Mouse (Mus musculus) splenic B cell, adult 2 months (primary cell): ENCODE data around the gene Prkg1.
A peak's percentile ranks its signal among the peaks of the same experiment; 100 is the strongest.

Source experiments
- DNase-seq: peaks from one replicate; pipeline ENCODE4 v3.0.0-alpha.2; 2011; ENCODE audit warnings: low read depth, low spot score
- H3K27me3 ChIP-seq: 2 replicates; pipeline ENCODE4 v1.6.1; 2012; ENCODE audit warnings: mild to moderate bottlenecking, low read length, moderate library complexity, mixed read lengths; ENCODE audit not compliant: control insufficient read depth, poor library complexity, insufficient read depth, severe bottlenecking
- H3K36me3 ChIP-seq: 2 replicates; pipeline ENCODE4 v1.6.1; 2012; ENCODE audit warnings: mild to moderate bottlenecking, low read length, moderate library complexity, mixed read lengths; ENCODE audit not compliant: control insufficient read depth, poor library complexity, insufficient read depth, severe bottlenecking

The Prkg1 gene

GRCm38 (mm10) chr19:31762411-31763245, 2.2 kb downstream of the Prkg1 start:
- no peak for DNase-seq
- H3K27me3 ChIP-seq = no peaks in the 10 kb centered on the region; the same call in 1 of the 2 replicates
- no peaks in the 10 kb centered on the region for H3K36me3 ChIP-seq

GRCm38 (mm10) chr19:31759855-31760254, 5.0 kb downstream of the Prkg1 start:
- Histone ChIP-seq H3K27me3 (no peaks in the 10 kb centered on the region), H3K36me3 (no peaks in the 10 kb centered on the region)
- no peak for DNase-seq

DNA sequence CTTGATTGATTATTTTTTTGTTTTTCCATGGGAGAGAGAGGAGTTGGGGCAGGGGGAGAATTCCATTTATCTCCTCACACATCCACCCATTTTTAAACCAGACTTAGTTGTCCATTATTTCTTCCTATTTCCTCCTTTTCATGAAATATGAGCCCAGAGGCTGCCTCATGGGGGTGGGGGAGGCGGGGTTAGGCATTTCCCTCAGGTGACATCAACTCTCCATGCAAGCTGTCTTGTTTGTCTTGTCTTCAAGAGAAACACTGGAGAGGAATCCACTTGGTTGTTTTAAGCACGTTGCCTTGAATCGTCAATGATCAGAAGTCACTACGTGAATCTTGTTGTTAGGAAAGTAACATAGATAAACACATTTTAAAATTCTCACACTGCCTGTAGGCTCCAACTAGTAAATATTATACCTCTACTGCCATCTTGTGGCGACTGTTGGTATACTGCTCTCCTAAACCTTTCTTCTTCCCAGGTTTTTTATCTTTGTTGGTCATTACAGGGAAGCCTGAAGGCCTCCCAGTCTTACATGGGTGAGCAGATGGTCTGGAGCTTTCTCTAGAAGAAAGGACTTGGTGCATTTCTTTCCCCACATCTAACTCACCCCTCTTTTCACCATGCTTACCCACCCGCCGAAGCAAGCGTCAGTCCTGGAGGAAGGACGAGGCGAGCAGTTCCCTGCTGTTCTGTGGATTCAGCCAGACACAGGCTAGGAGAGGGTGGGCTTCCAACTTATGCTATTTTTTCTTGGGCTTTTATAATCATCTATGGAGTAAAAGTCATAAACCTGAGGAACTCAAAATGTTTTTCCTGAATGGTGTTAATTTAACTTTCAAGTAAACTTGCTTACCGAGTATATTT, 8.7 kb downstream of the Prkg1 start:
- peak; percentile 62 for DNase-seq
- H3K27me3 ChIP-seq = no peaks in the 10 kb centered on the region
- H3K36me3 ChIP-seq = no peaks in the 10 kb centered on the region

- no peak for DNase-seq
- Histone ChIP-seq H3K27me3 (no peaks in the 10 kb centered on the region), H3K36me3 (no peaks in the 10 kb centered on the region)
These were observed 10.1 kb downstream of the Prkg1 start for GRCm38 (mm10) chr19:31754642-31755287.

DNA sequence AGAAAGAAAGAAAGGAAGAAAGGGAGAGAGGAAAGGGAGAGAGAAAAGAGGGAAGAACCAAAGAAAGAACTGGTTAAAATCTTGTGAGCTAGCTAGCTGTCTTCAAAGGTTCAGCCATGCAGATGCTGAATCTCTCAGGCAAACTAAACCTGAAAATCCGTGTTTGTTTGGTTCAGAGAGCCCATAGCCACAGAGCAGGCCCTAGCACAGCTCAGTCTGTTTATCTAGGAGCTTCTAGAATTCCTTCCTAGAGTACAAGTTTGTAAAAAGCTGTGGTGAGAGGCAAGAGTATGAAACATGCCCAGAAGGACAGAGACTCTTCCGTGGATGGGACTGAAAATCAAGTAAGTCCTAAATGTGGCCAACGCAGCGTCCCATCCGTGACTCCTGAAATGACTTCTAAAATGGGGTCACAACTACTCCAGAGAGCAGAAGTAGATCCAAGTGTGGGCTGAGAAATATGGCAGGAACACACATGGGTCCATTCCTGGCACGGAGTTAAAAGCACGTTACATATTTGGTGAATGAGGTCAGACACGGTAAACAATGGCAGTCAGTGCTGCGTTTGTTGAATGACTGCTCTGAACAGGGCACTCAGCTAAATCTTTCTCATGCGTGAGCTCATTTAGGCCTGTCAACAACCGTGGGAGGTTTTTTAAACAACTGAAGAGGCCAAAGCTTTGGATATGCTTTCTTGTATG, 13.7 kb downstream of the Prkg1 start:
- Histone ChIP-seq H3K27me3 (no peaks in the 10 kb centered on the region), H3K36me3 (no peaks in the 10 kb centered on the region)
- no peak for DNase-seq

GRCm38 (mm10) chr19:31746635-31747034, 18.2 kb downstream of the Prkg1 start:
- Histone ChIP-seq H3K27me3 (no peaks in the 10 kb centered on the region), H3K36me3 (no peaks in the 10 kb centered on the region)
- DNase-seq = peak; percentile 51

GRCm38 (mm10) chr19:31743241-31744045, 21.4 kb downstream of the Prkg1 start:
- H3K27me3 ChIP-seq = no peaks in the 10 kb centered on the region
- no peak for DNase-seq
- H3K36me3 ChIP-seq = no peaks in the 10 kb centered on the region

- no peaks in the 10 kb centered on the region for H3K27me3 ChIP-seq
- DNase-seq = no peak
- H3K36me3 ChIP-seq = no peaks in the 10 kb centered on the region
These were observed 49.9 kb downstream of the Prkg1 start for GRCm38 (mm10) chr19:31714900-31715299.

GRCm38 (mm10) chr19:31714418-31714817, 50.4 kb downstream of the Prkg1 start:
- no peak for DNase-seq
- no peaks in the 10 kb centered on the region for H3K27me3 ChIP-seq

GRCm38 (mm10) chr19:31713321-31713720, 51.5 kb downstream of the Prkg1 start:
- DNase-seq = no peak
- H3K36me3 ChIP-seq = no peaks in the 10 kb centered on the region
- no peaks in the 10 kb centered on the region for H3K27me3 ChIP-seq

More at GRCm38 (mm10) chr19:31714418-31714817, 50.4 kb downstream of the Prkg1 start:
- no peaks in the 10 kb centered on the region for H3K36me3 ChIP-seq

DNA sequence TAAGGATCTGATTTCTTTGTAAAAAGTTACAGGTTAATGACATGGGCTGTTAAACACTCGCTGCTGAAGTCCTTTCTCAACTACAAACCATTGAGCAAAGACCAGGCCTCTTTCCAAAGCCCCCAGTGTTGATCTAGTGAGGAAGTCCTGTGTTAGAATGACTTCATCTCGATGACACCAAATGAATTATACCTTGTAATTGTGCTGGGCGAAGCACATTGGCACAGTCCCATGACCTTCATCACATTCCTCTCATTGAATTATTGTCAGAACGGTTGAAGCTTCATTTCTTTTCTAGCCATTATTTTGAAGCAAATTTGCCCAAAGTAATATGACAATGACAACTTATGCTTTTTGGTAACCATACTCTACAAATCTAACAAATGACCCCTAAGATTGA, 54.5 kb downstream of the Prkg1 start:
- H3K36me3 ChIP-seq = no peaks in the 10 kb centered on the region
- no peaks in the 10 kb centered on the region for H3K27me3 ChIP-seq
- DNase-seq = no peak

GRCm38 (mm10) chr19:31703991-31704390, 60.8 kb downstream of the Prkg1 start:
- no peaks in the 10 kb centered on the region for H3K27me3 ChIP-seq
- no peaks in the 10 kb centered on the region for H3K36me3 ChIP-seq
- DNase-seq = peak; percentile 2

DNA sequence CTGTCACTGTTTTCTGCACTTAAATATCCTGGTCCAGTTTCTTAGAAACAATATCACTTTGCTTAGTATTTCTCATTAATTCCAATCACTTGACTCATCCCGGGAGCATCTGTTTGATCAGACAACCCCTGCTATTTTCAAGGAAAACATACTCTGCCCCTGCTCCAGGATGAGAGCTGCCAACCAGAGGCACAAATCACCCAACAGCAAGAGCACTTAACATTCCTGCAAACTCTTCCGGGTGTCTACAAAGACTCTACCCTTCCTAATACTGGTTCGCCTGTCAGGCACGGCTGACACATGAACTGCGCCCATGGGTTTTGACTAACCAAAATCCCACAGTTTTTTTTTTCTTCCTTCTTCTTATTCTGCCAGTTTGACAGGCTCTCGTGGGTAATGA, 65.9 kb downstream of the Prkg1 start:
- no peak for DNase-seq
- H3K27me3 ChIP-seq = no peaks in the 10 kb centered on the region
- no peaks in the 10 kb centered on the region for H3K36me3 ChIP-seq

- H3K36me3 ChIP-seq = no peaks in the 10 kb centered on the region
- H3K27me3 ChIP-seq = no peaks in the 10 kb centered on the region
- DNase-seq = peak; percentile 54
These were observed 84.0 kb downstream of the Prkg1 start for GRCm38 (mm10) chr19:31680821-31681220.
